Mouse (Mus musculus) megakaryocyte-erythroid progenitor cell, adult 5-6 weeks (primary cell): ENCODE results near the gene Khnyn. TPM values are rescaled to one million over a fixed set of nuclear protein-coding genes. Genes with fewer than 3 reads are reported as not detected.

Experiments used
- ATAC-seq: replicated peaks from 2 replicates; pipeline ENCODE4 v1.8.0; 2016; ENCODE audit warnings: mild to moderate bottlenecking, inconsistent platforms; ENCODE audit not compliant: severe bottlenecking, poor library complexity, low FRiP score, low TSS enrichment
- total RNA-seq, 2 experiments: library from RNA; stranded (forward) in 1 of 2; stranded (reverse) in 1 of 2; fragments of 200-1000, 215-1000 nt in 1 of 2; fragments of >200 nt in 1 of 2; fragmentation: Nextera tagmentation in 1 of 2; gene quantifications; 2 replicates each; pipeline ENCODE4 v1.2.3; 2014 to 2017

The Khnyn gene
- 10.9 and 12.1 TPM in 2 replicates for total RNA-seq (2014; fragmentation: Nextera tagmentation)
- total RNA-seq (2017), result 8.7 and 16.3 TPM in 2 replicates

DNA sequence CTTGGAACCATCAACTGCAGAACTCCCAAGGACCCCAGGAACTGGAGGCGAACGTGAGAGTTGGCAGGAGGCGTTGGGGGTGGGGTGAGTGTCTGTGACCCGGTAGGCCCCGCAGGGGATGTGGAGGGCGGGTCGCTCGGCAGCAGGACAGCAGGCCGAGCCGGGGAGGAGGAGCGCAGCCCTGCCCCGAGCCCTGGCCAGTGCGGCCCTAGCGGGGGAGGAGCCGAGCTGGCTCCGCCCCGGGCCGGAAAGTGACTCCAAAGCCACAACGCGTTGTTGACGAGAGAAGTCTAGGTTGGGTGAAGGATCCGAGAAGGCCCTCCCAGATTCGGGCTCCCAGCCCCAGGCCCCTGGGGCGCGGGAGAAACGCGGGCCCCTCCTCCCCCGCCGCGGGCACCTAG is at the start of gene Khnyn:
Gene Khnyn, plus strand, starts transcription at position 235 of the 401 bp plus-strand sequence.
- ATAC-seq, result peak; percentile 80

DNA sequence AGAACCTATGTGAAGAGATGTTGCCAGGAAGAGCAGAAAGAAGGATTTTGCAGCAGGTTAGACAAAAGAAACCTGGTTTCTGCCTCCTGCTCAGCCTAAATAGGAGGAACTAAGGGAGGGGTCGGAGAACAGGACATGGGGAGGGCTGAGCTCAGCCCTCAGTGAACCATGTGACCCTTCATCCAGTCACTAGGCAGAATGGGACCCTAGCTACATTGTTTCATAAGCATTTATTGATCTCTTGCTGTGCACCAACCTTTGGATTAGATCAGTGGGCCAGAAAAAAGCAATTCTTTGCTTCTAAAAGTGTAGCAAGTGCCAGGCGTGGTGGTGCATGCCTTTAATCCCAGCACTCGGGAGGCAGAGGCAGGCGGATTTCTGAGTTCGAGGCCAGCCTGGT is 46.4 kb upstream of the Khnyn start:
- ATAC-seq, result no peak

GRCm38 (mm10) chr14:55838740-55839139 is 46.0 kb upstream of the Khnyn start:
- 0 out of 2 replicates have a peak, but pooled peaks have one; percentile 32 for ATAC-seq

- ATAC-seq, result no peak
These were observed 43.8 kb upstream of the Khnyn start for GRCm38 (mm10) chr14:55840853-55841366.

GRCm38 (mm10) chr14:55842794-55843193 is 42.0 kb upstream of the Khnyn start:
- ATAC-seq, result no peak

DNA sequence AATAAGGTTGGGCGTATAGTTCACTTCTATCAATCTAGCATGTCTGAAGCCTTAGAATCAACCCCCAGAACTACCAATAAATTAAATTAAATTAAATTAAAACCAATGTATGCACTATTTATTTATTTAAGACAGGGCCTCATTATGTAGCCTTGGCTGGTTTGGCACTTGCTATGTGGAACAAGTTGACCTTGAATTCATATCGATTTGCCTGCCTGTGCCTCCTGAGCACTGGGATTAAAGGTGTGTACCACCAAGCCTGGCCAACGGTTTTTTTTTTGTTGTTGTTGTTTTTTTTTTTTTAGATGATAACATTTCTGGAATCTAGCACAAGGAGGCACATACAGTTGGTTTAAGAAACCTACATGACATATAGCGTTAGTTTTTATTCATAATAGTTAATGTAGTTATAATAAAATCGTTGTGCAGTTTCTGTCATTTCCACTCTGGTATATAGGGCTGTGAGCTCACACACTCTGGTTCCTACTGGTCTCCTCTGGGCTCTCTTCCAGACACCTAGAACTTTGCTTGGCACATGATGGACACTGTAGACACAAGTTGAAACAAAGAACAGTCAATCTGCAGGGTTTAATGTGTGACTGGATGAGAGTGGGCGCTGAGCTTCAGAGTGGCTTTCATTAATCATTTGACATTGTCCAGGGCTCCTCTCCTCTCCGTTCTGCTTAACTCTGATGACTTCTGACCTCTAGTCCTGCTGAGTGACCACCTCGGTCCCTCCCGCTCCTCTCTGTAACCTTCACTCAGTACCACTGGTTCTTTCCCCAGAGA is 39.0 kb upstream of the Khnyn start:
- no peak for ATAC-seq

DNA sequence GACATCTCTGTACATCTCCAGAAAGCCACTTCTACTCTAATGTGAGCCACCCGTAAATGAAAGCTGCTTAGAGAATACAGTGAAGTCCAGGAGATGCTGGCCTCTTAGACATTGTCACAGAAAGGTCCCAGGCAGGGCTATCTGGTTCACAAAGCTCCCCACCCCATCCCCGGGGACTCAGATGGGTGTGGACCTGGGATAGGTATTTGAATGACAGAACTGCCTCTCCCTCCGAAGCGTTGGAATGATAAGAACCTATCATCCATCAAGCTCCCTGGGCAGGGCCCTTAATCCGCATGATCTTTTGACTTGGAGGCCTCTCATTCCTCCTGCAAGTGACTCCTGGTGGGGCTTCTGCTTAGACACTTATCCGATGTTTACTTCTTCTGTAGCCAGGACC is 33.9 kb upstream of the Khnyn start:
- no peak for ATAC-seq

DNA sequence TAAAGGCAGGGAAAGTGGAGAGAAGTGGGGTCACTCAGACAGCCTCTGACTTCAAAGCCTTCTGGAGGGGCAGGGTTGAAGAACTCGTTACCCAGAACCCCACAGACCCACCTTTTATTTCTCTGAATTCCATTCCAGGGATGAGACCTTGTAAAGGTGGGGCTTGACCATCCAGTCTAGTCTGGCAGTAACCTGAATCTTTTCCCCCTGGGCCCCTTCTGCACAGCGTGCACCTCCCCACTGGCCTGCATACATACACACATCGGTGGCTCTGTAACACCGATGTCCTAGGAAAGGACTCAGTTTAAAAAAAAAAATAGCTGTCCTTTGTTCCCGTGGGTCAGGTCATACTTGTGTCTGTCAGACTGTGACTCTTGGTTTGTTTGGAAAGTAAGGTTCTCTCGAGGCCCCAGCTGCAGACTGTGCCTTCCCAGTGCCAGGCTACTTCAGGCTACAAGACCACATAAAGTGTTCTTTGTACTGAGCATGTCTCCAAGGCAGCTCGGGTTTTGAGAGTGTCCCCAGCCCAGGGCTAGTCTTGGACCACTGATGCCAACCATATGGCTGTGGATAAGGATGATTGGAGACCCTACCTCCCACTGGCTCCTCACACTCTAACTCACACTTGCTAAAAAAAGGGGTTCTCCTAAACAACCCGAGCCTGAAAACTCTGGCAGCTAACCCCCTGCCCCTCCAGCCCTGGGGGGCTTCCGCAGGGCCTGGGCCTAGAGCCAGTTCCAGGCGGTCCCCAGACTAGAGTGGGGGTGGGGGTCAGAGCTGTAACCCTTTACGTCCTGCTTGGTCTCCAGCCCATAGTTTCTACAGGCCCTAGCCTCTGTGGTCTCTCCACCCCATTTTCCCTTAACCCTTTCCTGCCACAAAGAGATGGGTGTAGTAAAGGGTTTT is 31.8 kb upstream of the Khnyn start:
- ATAC-seq, result peak; percentile 42; the same call in 1 of the 2 replicates

DNA sequence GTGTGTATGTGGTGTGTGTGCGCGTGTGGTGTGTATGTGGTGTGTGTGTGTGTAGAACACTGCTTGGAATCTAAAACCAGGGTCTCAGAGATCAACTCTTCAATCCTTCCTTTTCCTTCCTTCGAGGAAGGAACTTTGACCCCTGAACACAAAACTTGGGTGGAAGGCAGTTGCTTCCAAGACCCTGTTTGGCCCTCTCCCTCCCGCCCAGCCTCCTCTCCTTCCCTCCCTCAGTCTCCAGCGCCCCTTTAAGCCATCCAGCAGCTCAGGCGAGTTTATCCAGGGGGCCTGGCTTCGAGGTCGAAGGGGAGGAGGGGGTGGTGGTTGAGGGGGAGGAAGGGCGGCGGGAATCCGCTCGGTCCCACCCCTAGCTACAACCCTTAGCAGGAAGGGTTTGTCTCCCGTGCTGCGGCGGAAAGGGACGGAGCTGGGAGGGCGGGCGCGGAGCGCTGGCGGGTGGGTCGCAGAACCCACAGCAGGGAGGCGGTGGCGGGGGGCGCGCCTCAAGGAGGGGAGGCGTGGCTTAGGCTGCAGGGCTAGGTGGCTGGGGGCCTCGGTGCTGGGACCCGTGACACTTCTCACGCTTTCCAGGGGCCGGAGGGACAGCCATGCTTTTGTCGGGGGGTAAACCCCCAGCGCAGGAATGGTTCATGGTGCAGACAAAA is 31.0 kb upstream of the Khnyn start, which contains the start of gene Nynrin:
Gene Nynrin, plus strand, starts transcription at position 390 of the 665 bp plus-strand sequence.
- ATAC-seq, result peak; percentile 62; the same call in 1 of the 2 replicates

DNA sequence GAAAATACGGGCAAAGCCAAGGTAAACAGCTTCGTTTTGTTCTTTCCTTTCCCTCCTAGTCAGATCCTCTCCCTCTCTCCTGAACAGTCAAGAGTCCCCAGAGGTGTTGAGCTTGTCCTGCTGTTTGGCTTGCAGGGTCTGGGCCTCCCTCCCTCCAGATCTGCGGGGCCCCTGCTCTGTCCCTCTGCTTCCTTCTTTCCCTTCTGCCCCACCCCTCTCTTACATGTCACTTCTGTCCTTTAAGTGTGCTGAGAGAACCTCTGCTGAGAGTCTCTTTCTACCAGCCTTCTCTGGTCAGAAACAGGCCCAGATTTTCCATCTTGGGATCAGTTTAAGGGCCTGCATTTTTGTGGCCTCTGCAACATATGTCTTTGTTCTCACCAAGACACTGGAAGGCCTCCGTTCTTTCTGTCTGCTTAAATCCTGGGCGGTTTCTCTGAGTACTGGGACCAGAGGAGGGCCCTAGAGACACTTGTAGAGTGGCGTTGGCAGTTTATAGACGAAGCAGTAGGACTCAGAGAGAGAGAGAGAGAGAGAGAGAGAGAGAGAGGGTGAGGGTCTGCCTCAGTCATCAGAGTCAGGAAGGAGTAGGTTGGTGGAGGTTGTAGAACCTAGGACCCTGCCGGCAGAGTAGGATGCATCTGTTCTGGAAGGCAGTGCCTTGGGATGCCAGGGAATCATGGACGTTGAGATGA is 30.2 kb upstream of the Khnyn start:
- no peak for ATAC-seq

DNA sequence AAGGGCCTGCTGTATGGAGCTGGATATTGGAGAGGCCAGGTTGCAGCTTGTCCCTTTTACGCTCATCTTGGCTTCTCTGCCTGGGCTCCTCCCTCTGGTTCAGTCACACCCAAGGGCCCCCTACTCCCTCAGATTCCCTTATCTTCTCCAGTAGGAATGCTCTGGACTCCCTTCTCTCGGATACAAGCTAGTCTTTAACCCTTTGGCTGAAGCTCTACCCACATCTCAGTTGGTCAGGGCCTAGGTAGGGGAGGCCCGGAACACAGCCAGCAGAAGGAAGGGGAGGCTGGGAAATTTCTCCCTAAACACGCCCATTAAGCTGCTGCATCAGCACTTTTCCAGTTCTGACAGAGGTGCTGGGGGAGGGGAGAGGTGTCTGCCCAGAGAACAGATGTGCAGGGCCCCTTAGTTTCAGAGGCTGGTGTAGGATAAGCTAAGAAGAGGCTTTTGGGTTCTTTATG is 29.6 kb upstream of the Khnyn start:
- no peak for ATAC-seq

GRCm38 (mm10) chr14:55857588-55857987 is 27.2 kb upstream of the Khnyn start:
- ATAC-seq, result no peak

DNA sequence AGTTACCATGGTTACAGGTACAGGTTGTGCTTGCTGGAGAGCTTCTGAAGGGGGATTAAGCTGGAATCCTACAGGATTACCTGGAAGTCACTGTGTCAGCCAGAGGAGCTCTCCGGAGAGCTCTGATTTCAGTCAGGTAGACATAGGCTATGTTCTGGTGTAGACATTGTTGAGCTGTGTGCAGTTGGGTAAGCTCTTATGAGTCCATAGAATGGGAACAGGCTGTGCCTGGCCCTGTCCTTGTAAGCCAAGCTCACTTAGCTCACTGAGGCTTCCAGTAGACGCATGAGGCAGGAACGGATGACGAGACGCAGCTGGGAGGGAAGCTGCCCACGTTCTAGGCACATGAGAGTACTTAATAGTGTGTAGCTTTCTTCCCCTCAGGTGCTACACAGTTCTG is 22.6 kb upstream of the Khnyn start:
- no peak for ATAC-seq

- ATAC-seq, result no peak
These were observed 21.8 kb upstream of the Khnyn start for GRCm38 (mm10) chr14:55862970-55863369.

- peak; percentile 82 for ATAC-seq
These were observed 21.0 kb upstream of the Khnyn start for GRCm38 (mm10) chr14:55863773-55864172.

- no peak for ATAC-seq
These were observed 17.8 kb upstream of the Khnyn start for GRCm38 (mm10) chr14:55866962-55867361.

GRCm38 (mm10) chr14:55868230-55869026 is 16.3 kb upstream of the Khnyn start:
- ATAC-seq, result no peak

DNA sequence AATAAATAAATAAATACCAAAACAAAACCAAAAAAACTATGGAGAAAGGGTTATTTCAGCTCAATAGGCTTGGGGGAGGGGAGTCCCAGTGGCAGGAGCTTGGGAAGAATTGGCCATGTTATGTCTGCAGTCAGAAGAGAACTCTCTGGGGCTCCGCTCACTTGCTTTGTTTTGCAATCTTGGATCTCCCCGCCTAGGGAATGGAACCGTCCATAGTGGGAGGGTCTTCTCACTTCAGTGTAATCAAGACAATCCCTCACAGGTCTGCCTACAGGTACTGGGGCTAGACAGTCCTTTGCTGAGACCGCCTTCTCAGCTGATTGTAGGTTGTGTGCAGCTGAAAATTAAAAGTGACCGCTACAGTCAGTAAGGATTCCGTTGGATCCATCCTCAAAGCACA is 15.2 kb upstream of the Khnyn start:
- no peak for ATAC-seq
